Mouse (Mus musculus): ENCODE data around the gene Nrf1. TPM values are rescaled to one million over a fixed set of nuclear protein-coding genes. Genes with fewer than 3 reads are reported as not detected.

Gene Nrf1
- polyA plus RNA-seq, 1 experiment from 2014 or later: 34.0 TPM

DNA sequence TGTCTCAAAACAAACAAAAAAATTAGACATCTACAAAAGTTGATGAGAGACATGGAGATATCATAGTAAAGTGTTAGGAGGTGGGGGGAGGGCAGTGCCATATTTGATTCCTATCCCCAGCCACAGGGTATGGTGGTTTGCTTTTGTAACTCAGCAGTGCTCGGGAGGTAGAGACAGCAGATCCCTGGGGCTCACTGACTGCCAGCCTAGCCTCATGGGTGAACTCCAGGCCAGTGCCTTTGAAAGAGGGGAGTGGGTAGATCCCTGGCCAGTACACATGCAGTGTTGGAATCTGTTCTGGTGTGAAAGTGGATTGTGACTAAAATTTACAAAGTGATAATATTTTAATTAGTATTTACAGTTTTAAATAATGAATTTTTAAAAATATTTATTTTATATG, 75.6 kb downstream of the Nrf1 start:
- H3K9me3 ChIP-seq (ENCODE audit: control insufficient read depth, low read length): no peaks in the 10 kb centered on the region
- no peaks in the 10 kb centered on the region; a peak in 1 of 4 replicates for H3K4me1 ChIP-seq (ENCODE audit: control insufficient read depth in 2 of 2, insufficient read depth in 2 of 2, low read length in 2 of 2)
- H3K27me3 ChIP-seq (ENCODE audit: control insufficient read depth, insufficient read depth, low read length): no peaks in the 10 kb centered on the region
- H3K4me2 ChIP-seq (ENCODE audit: low read length): no peak overlapping the region
- ATAC-seq (ENCODE audit: insufficient number of reproducible peaks, insufficient read depth, low FRiP score, low read depth): no peak
- H3K9ac ChIP-seq (ENCODE audit: low read length): no peak overlapping the region
- 90% methylated on average over 1 of the region's 1 CpGs for WGBS
- no peak overlapping the region for H3K27ac ChIP-seq (replicated peaks in 1 of 2; ENCODE audit: control insufficient read depth in 1 of 2, insufficient read depth in 1 of 2, low read depth in 2 of 2, low read length in 2 of 2)
- H3K36me3 ChIP-seq (ENCODE audit: control insufficient read depth, insufficient read depth, low read length): peaks cover 80% of the 10 kb centered on the region
- no peak overlapping the region for H3K4me3 ChIP-seq (ENCODE audit: control insufficient read depth in 1 of 2, insufficient read depth in 1 of 2, low read depth in 1 of 2, low read length in 2 of 2)

DNA sequence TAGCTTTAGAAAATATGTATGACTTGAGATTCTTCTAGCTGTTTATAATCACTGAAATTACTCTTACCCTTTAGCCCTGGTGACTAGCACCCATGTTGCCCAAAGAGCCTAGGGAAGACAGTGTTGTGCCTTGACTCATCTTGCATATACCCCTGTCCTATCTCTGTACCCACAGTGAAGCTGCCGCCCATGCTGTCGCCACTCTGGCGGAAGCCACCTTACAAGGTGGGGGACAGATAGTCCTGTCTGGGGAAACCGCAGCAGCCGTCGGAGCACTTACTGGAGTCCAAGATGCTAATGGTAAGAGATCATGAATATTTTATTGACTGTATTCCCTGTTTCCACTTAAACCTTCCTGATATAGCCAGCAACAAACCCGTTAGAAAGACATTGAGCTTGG, 78.3 kb downstream of the Nrf1 start:
- Histone ChIP-seq H3K4me2 (ENCODE audit: low read length) (no peak overlapping the region), H3K9ac (ENCODE audit: low read length) (no peak overlapping the region), H3K27ac (replicated peaks in 1 of 2; ENCODE audit: control insufficient read depth in 1 of 2, insufficient read depth in 1 of 2, low read depth in 2 of 2, low read length in 2 of 2) (no peak overlapping the region), H3K36me3 (ENCODE audit: control insufficient read depth, insufficient read depth, low read length) (peaks cover 71% of the 10 kb centered on the region), H3K9me3 (ENCODE audit: control insufficient read depth, low read length) (no peaks in the 10 kb centered on the region), H3K4me1 (ENCODE audit: control insufficient read depth in 2 of 2, insufficient read depth in 2 of 2, low read length in 2 of 2) (no peaks in the 10 kb centered on the region), H3K27me3 (ENCODE audit: control insufficient read depth, insufficient read depth, low read length) (no peaks in the 10 kb centered on the region), H3K4me3 (ENCODE audit: control insufficient read depth in 1 of 2, insufficient read depth in 1 of 2, low read depth in 1 of 2, low read length in 2 of 2) (no peak overlapping the region)
- 86% methylated on average over 7 of the region's 7 CpGs for WGBS
- no peak for ATAC-seq (ENCODE audit: insufficient number of reproducible peaks, insufficient read depth, low FRiP score, low read depth)

DNA sequence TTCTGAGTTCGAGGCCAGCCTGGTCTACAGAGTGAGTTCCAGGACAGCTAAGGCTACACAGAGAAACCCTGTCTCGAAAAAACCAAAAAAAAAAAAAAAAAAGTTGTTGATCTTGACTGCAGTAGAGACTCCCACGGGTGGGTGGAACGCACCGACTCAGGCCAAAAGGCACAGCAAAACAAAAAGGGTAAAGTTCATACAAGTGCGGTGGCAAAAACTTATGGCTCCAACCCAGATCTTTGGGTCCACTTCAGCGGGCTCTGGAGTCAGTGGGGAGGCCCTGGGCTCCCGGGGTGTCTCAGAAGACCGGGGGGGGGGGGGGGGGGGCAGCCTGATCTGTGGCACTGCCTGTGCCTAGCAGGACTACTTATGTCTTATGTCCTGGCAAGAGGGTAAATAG, 79.0 kb downstream of the Nrf1 start:
- no peak for ATAC-seq (ENCODE audit: insufficient number of reproducible peaks, insufficient read depth, low FRiP score, low read depth)

DNA sequence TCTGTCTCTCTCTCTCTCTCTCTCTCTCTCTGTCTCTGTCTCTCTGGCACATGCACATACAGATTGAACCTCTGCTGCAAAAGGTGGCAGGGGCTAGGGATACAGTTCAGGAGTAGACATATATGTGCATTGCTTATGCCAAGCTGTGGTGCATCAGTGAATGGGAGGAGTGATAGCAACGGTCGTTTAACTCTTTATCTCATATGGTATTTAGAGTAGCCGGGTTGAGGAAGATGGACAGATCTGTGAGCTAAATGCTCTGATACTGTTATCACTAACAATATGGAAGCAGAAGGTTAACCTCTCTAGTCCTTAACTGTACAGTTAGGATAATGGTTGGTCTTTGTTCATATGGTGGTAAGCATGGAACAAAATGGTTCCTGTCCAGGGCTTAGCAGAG, 84.6 kb downstream of the Nrf1 start:
- H3K4me1 ChIP-seq (ENCODE audit: control insufficient read depth in 2 of 2, insufficient read depth in 2 of 2, low read length in 2 of 2): peaks cover 0 to 2% of the 10 kb centered on the region in 2 experiments; a peak in 1 of 4 replicates
- H3K4me2 ChIP-seq (ENCODE audit: low read length): no peak overlapping the region
- ATAC-seq (ENCODE audit: insufficient number of reproducible peaks, insufficient read depth, low FRiP score, low read depth): no peak
- no peaks in the 10 kb centered on the region for H3K9me3 ChIP-seq (ENCODE audit: control insufficient read depth, low read length)
- no peak overlapping the region for H3K9ac ChIP-seq (ENCODE audit: low read length)
- H3K27me3 ChIP-seq (ENCODE audit: control insufficient read depth, insufficient read depth, low read length): no peaks in the 10 kb centered on the region
- H3K36me3 ChIP-seq (ENCODE audit: control insufficient read depth, insufficient read depth, low read length): peaks cover 60% of the 10 kb centered on the region
- H3K27ac ChIP-seq (replicated peaks in 1 of 2; ENCODE audit: control insufficient read depth in 1 of 2, insufficient read depth in 1 of 2, low read depth in 2 of 2, low read length in 2 of 2): no peak overlapping the region
- WGBS: 59% methylated on average over 3 of the region's 3 CpGs
- H3K4me3 ChIP-seq (ENCODE audit: control insufficient read depth in 1 of 2, insufficient read depth in 1 of 2, low read depth in 1 of 2, low read length in 2 of 2): no peak overlapping the region

More for the DNA sequence above, 79.0 kb downstream of the Nrf1 start:
- H3K9ac ChIP-seq (ENCODE audit: low read length): no peak overlapping the region
- WGBS: 93% methylated on average over 7 of the region's 9 CpGs
- H3K27ac ChIP-seq (replicated peaks in 1 of 2; ENCODE audit: control insufficient read depth in 1 of 2, insufficient read depth in 1 of 2, low read depth in 2 of 2, low read length in 2 of 2): no peak overlapping the region
- no peaks in the 10 kb centered on the region for H3K9me3 ChIP-seq (ENCODE audit: control insufficient read depth, low read length)
- no peak overlapping the region for H3K4me2 ChIP-seq (ENCODE audit: low read length)
- no peaks in the 10 kb centered on the region for H3K4me1 ChIP-seq (ENCODE audit: control insufficient read depth in 2 of 2, insufficient read depth in 2 of 2, low read length in 2 of 2)
- peaks cover 66% of the 10 kb centered on the region for H3K36me3 ChIP-seq (ENCODE audit: control insufficient read depth, insufficient read depth, low read length)
- no peaks in the 10 kb centered on the region for H3K27me3 ChIP-seq (ENCODE audit: control insufficient read depth, insufficient read depth, low read length)
- no peak overlapping the region for H3K4me3 ChIP-seq (ENCODE audit: control insufficient read depth in 1 of 2, insufficient read depth in 1 of 2, low read depth in 1 of 2, low read length in 2 of 2)

DNA sequence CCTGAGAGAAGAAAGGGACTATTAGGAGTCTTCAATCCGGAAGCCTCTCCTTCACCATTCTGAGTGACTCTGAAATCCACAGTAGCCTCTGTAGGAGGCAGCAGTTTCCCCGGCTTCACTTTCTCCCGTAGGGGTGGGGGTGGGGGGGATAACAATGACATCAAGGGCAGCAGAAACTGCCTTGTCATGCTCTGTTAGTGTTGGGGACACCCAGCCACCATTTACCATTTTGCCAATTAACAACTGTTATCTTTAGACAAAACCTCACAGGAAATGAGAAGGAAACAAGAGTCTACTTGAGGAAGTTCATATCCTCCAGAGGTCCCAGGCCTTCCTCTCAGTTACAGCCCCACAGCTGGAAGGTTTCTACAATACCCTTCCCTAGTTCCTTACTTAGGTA, 87.8 kb downstream of the Nrf1 start:
- Histone ChIP-seq H3K4me2 (ENCODE audit: low read length) (no peak overlapping the region), H3K36me3 (ENCODE audit: control insufficient read depth, insufficient read depth, low read length) (peaks cover 54% of the 10 kb centered on the region), H3K4me1 (ENCODE audit: control insufficient read depth in 2 of 2, insufficient read depth in 2 of 2, low read length in 2 of 2) (peaks cover 0 to 2% of the 10 kb centered on the region in 2 experiments; a peak in 1 of 4 replicates), H3K27ac (replicated peaks in 1 of 2; ENCODE audit: control insufficient read depth in 1 of 2, insufficient read depth in 1 of 2, low read depth in 2 of 2, low read length in 2 of 2) (no peak overlapping the region), H3K27me3 (ENCODE audit: control insufficient read depth, insufficient read depth, low read length) (no peaks in the 10 kb centered on the region), H3K4me3 (ENCODE audit: control insufficient read depth in 1 of 2, insufficient read depth in 1 of 2, low read depth in 1 of 2, low read length in 2 of 2) (no peak overlapping the region), H3K9me3 (ENCODE audit: control insufficient read depth, low read length) (no peaks in the 10 kb centered on the region), H3K9ac (ENCODE audit: low read length) (no peak overlapping the region)
- ATAC-seq (ENCODE audit: insufficient number of reproducible peaks, insufficient read depth, low FRiP score, low read depth): no peak
- 40% methylated on average over 3 of the region's 3 CpGs for WGBS

DNA sequence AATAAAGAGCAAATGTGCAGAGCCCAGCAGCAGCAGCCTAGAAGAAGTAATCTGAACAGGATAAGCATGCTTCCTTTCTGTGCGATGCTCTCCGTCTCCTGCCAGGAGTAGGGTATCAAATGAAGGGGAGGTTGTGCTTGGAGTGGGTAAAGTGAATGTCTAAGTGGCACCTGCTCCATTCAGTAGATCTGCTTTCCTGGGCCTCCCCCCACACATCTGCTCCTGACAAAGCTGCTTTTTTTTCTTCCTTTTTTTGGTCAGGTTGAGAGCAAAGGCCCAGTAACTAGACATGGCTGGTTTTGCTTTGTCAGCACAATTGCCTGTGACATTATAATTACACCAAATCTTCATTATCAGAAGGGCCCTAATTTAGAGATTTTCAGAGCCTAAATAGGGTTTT, 89.4 kb downstream of the Nrf1 start:
- Histone ChIP-seq H3K27me3 (ENCODE audit: control insufficient read depth, insufficient read depth, low read length) (no peaks in the 10 kb centered on the region), H3K9ac (ENCODE audit: low read length) (no peak overlapping the region), H3K36me3 (ENCODE audit: control insufficient read depth, insufficient read depth, low read length) (peaks cover 59% of the 10 kb centered on the region), H3K9me3 (ENCODE audit: control insufficient read depth, low read length) (no peaks in the 10 kb centered on the region), H3K4me1 (ENCODE audit: control insufficient read depth in 2 of 2, insufficient read depth in 2 of 2, low read length in 2 of 2) (peaks cover 0 to 2% of the 10 kb centered on the region in 2 experiments; a peak in 1 of 4 replicates), H3K4me3 (ENCODE audit: control insufficient read depth in 1 of 2, insufficient read depth in 1 of 2, low read depth in 1 of 2, low read length in 2 of 2) (no peak overlapping the region), H3K27ac (replicated peaks in 1 of 2; ENCODE audit: control insufficient read depth in 1 of 2, insufficient read depth in 1 of 2, low read depth in 2 of 2, low read length in 2 of 2) (no peak overlapping the region), H3K4me2 (ENCODE audit: low read length) (no peak overlapping the region)
- WGBS: 73% methylated on average over 2 of the region's 2 CpGs
- no peak for ATAC-seq (ENCODE audit: insufficient number of reproducible peaks, insufficient read depth, low FRiP score, low read depth)

DNA sequence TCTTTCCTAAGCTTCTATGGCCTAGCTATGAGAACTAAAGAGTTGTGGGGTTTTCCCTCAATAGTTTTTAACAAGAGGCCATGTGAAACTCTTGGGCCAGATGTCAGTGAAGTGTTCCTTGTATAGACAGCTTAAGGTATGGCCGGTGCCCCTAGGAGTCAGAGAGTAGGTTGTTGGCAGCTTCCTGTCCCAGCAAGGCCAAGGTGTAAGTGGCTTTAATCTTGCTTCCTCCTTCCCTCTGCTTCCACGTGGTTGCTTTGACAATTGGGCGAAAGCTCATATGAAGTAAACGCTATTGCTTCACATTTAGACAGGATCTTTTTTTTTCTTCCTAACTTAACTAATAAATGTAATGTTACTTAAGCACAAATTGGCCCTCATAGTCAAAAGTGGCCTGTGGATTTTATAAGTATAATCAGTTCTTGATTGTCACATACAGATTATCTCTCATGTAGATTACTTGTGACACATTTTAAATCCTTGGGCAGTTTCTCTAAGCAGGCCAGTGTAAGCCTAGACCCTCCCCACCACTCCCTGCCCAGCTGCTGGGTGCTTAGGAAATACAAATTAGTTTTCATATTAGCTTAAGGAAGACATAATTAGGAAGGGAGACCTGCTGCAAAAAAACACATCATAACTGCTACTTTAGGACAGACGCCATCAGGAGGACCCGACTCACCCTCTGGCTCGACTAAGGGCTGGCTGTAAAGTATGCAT, 91.7 kb downstream of the Nrf1 start:
- no peak overlapping the region for H3K4me3 ChIP-seq (ENCODE audit: control insufficient read depth in 1 of 2, insufficient read depth in 1 of 2, low read depth in 1 of 2, low read length in 2 of 2)
- no peak overlapping the region for H3K27ac ChIP-seq (replicated peaks in 1 of 2; ENCODE audit: control insufficient read depth in 1 of 2, insufficient read depth in 1 of 2, low read depth in 2 of 2, low read length in 2 of 2)
- H3K4me1 ChIP-seq (ENCODE audit: control insufficient read depth in 2 of 2, insufficient read depth in 2 of 2, low read length in 2 of 2): peaks cover 0 to 2% of the 10 kb centered on the region in 2 experiments; a peak in 1 of 4 replicates
- 86% methylated on average over 7 of the region's 7 CpGs for WGBS
- H3K36me3 ChIP-seq (ENCODE audit: control insufficient read depth, insufficient read depth, low read length): peaks cover 68% of the 10 kb centered on the region
- no peak for ATAC-seq (ENCODE audit: insufficient number of reproducible peaks, insufficient read depth, low FRiP score, low read depth)
- no peaks in the 10 kb centered on the region for H3K9me3 ChIP-seq (ENCODE audit: control insufficient read depth, low read length)
- H3K4me2 ChIP-seq (ENCODE audit: low read length): no peak overlapping the region
- no peaks in the 10 kb centered on the region for H3K27me3 ChIP-seq (ENCODE audit: control insufficient read depth, insufficient read depth, low read length)
- no peak overlapping the region for H3K9ac ChIP-seq (ENCODE audit: low read length)

DNA sequence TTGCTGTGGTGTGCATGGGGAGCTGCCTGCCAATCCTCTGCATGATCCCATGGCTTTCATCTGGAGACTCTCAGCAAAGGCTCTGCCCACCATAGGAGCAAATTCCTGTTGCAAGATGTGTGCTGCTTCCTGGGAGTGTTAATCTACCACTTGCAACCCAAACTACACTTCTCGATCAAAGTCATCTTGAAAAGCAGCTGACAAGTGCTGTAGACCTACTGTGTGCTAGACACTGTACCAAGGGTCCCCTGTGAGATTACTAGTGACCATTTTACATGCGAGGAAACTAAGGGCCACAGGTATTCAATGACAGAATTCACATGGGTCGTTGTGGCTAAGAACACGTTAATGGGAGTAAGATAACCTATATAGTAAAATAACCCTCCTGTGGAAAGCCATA, 95.5 kb downstream of the Nrf1 start:
- no peak for ATAC-seq (ENCODE audit: insufficient number of reproducible peaks, insufficient read depth, low FRiP score, low read depth)
- Histone ChIP-seq H3K4me1 (ENCODE audit: control insufficient read depth in 2 of 2, insufficient read depth in 2 of 2, low read length in 2 of 2) (peaks cover 2 to 6% of the 10 kb centered on the region in 2 experiments; a peak in 2 of 4 replicates), H3K9ac (ENCODE audit: low read length) (no peak overlapping the region), H3K27me3 (ENCODE audit: control insufficient read depth, insufficient read depth, low read length) (no peaks in the 10 kb centered on the region), H3K9me3 (ENCODE audit: control insufficient read depth, low read length) (no peaks in the 10 kb centered on the region), H3K4me3 (ENCODE audit: control insufficient read depth in 1 of 2, insufficient read depth in 1 of 2, low read depth in 1 of 2, low read length in 2 of 2) (no peak overlapping the region), H3K36me3 (ENCODE audit: control insufficient read depth, insufficient read depth, low read length) (peaks cover 61% of the 10 kb centered on the region), H3K27ac (replicated peaks in 1 of 2; ENCODE audit: control insufficient read depth in 1 of 2, insufficient read depth in 1 of 2, low read depth in 2 of 2, low read length in 2 of 2) (no peak overlapping the region), H3K4me2 (ENCODE audit: low read length) (no peak overlapping the region)
- 87% methylated on average over 4 of the region's 4 CpGs for WGBS

Data from heart, embryonic 14.5 days (tissue).